Mouse (Mus musculus) MEL (cell line): ENCODE results near the gene Lamb3. TPM values are rescaled to one million over a fixed set of nuclear protein-coding genes. Genes with fewer than 3 reads are reported as not detected.

ENCODE experiments used
- DNase-seq: peaks from one replicate; pipeline ENCODE4 v3.0.0; 2011; ENCODE audit warnings: low read depth, low spot score
- H3K27ac ChIP-seq: 2 replicates; pipeline ENCODE4 v1.5.1; 2012; ENCODE audit warnings: low read depth, mild to moderate bottlenecking, control low read depth, low read length, moderate library complexity; ENCODE audit not compliant: control insufficient read depth
- H3K27me3 ChIP-seq, 2 experiments: fragments of 150-350 bp in 1 of 2; sonication (generic) in 1 of 2; 2 replicates each; pipeline ENCODE4 v1.6.1; 2012; ENCODE audit warnings: low read length in 2 of 2, mild to moderate bottlenecking in 2 of 2, improper control_type of control experiment in 1 of 2, moderate library complexity in 1 of 2; ENCODE audit not compliant: insufficient read depth in 2 of 2, control insufficient read depth in 1 of 2
- H3K36me3 ChIP-seq, 2 experiments: 2 replicates each; pipeline ENCODE4 v1.6.1; 2012 to 2014; ENCODE audit warnings: low read length in 2 of 2, improper control_type of control experiment in 1 of 2, inconsistent platforms in 1 of 2, mild to moderate bottlenecking in 1 of 2; ENCODE audit not compliant: insufficient read depth in 2 of 2, control insufficient read depth in 1 of 2
- H3K4me1 ChIP-seq, 2 experiments: fragments of 150-350 bp in 1 of 2; sonication (generic) in 1 of 2; 2 replicates each; pipeline ENCODE4 v1.6.1; 2012; ENCODE audit warnings: low read length in 2 of 2, improper control_type of control experiment in 1 of 2, mild to moderate bottlenecking in 1 of 2; ENCODE audit not compliant: insufficient read depth in 2 of 2, control insufficient read depth in 1 of 2
- H3K4me3 ChIP-seq, 2 experiments: fragments of 150-350 bp in 1 of 2; sonication (generic) in 1 of 2; 2 replicates each; pipeline ENCODE4 v1.5.1; 2012; ENCODE audit warnings: low read depth in 2 of 2, low read length in 2 of 2, mild to moderate bottlenecking in 2 of 2, moderate library complexity in 2 of 2, control low read depth in 1 of 2, improper control_type of control experiment in 1 of 2; ENCODE audit not compliant: control insufficient read depth in 1 of 2, insufficient read depth in 1 of 2
- H3K79me2 ChIP-seq: 2 replicates; pipeline ENCODE4 v1.6.1; 2012; ENCODE audit warnings: mild to moderate bottlenecking, low read length, moderate library complexity; ENCODE audit not compliant: control insufficient read depth, poor library complexity, insufficient read depth
- H3K9ac ChIP-seq: 2 replicates; pipeline ENCODE4 v1.6.1; 2012; ENCODE audit warnings: low read depth, mild to moderate bottlenecking, control low read depth, low read length, moderate library complexity; ENCODE audit not compliant: control insufficient read depth, poor library complexity, severe bottlenecking
- H3K9me3 ChIP-seq: fragments of 150-350 bp; sonication (generic); replicated peaks from 2 replicates; pipeline ENCODE4 v1.6.1; 2012; ENCODE audit warnings: mild to moderate bottlenecking, low read length, improper control_type of control experiment, moderate library complexity; ENCODE audit not compliant: insufficient read depth
- CHD1 ChIP-seq: IDR thresholded peaks from 2 replicates; pipeline ENCODE4 v1.6.1; 2012; ENCODE audit warnings: low read depth, mild to moderate bottlenecking, inconsistent platforms, low read length, improper control_type of control experiment
- GABPA ChIP-seq: IDR thresholded peaks from 2 replicates; pipeline ENCODE4 v1.6.1; 2012; ENCODE audit warnings: low read depth, mild to moderate bottlenecking, inconsistent platforms, low read length, improper control_type of control experiment, moderate library complexity
- GATA1 ChIP-seq: IDR thresholded peaks from 2 replicates; pipeline ENCODE4 v1.6.1; 2011; ENCODE audit warnings: low read depth, low read length, improper control_type of control experiment
- JUND ChIP-seq: IDR thresholded peaks from 2 replicates; pipeline ENCODE4 v1.6.1; 2011; ENCODE audit warnings: low read depth, mild to moderate bottlenecking, improper control_type of control experiment, low read length
- KAT2A ChIP-seq: conservative IDR thresholded peaks from 2 replicates; pipeline ENCODE4 v1.6.1; 2012; ENCODE audit warnings: low read depth, low read length, improper control_type of control experiment, inconsistent platforms
- MAFK ChIP-seq: IDR thresholded peaks from 2 replicates; pipeline ENCODE4 v1.6.1; 2011; ENCODE audit warnings: low read depth, mild to moderate bottlenecking, low read length, improper control_type of control experiment, borderline replicate concordance
- MEF2A ChIP-seq: IDR thresholded peaks from 2 replicates; pipeline ENCODE4 v1.6.1; 2014; ENCODE audit warnings: low read depth, mild to moderate bottlenecking, inconsistent platforms, low read length, improper control_type of control experiment; ENCODE audit not compliant: poor library complexity, insufficient replicate concordance, severe bottlenecking; ENCODE audit errors: extremely low read depth
- NELFE ChIP-seq: IDR thresholded peaks from 2 replicates; pipeline ENCODE4 v1.6.1; 2011; ENCODE audit warnings: low read depth, low read length, improper control_type of control experiment
- POLR2A ChIP-seq, 2 experiments: IDR thresholded peaks; 2 replicates each; pipeline ENCODE4 v1.6.1; 2011 to 2012; ENCODE audit warnings: low read length in 2 of 2, mild to moderate bottlenecking in 2 of 2, control low read depth in 1 of 2, improper control_type of control experiment in 1 of 2, low read depth in 1 of 2, moderate library complexity in 1 of 2; ENCODE audit not compliant: control insufficient read depth in 1 of 2, insufficient read depth in 1 of 2, poor library complexity in 1 of 2
- POLR2AphosphoS5 ChIP-seq: IDR thresholded peaks from 2 replicates; pipeline ENCODE4 v1.6.1; 2012; ENCODE audit warnings: low read depth, borderline replicate concordance, mild to moderate bottlenecking, inconsistent platforms, low read length, moderate library complexity, mixed read lengths
- SIN3A ChIP-seq: IDR thresholded peaks from 2 replicates; pipeline ENCODE4 v1.6.1; 2012; ENCODE audit warnings: low read length, improper control_type of control experiment, inconsistent platforms
- SMC3 ChIP-seq: IDR thresholded peaks from 2 replicates; pipeline ENCODE4 v1.6.1; 2011; ENCODE audit warnings: low read depth, low read length, improper control_type of control experiment
- TAL1 ChIP-seq: IDR thresholded peaks from 2 replicates; pipeline ENCODE4 v1.6.1; 2012; ENCODE audit warnings: mild to moderate bottlenecking, inconsistent platforms, low read length, moderate library complexity, mixed read lengths
- UBTF ChIP-seq: IDR thresholded peaks from 2 replicates; pipeline ENCODE4 v1.6.1; 2012; ENCODE audit warnings: low read depth, mild to moderate bottlenecking, inconsistent platforms, low read length, improper control_type of control experiment, moderate library complexity, borderline replicate concordance; ENCODE audit not compliant: insufficient read depth
- USF2 ChIP-seq, 2 experiments: IDR thresholded peaks; 2 replicates each; pipeline ENCODE4 v1.6.1; 2011 to 2012; ENCODE audit warnings: improper control_type of control experiment in 2 of 2, low read length in 2 of 2, borderline replicate concordance in 1 of 2, inconsistent platforms in 1 of 2, low read depth in 1 of 2, mild to moderate bottlenecking in 1 of 2; ENCODE audit not compliant: insufficient read depth in 1 of 2
- ZC3H11A ChIP-seq: IDR thresholded peaks from 2 replicates; pipeline ENCODE4 v1.6.1; 2012; ENCODE audit warnings: low read depth, mild to moderate bottlenecking, inconsistent platforms, low read length, improper control_type of control experiment
- ZKSCAN1 ChIP-seq: IDR thresholded peaks from 2 replicates; pipeline ENCODE4 v1.6.1; 2012; ENCODE audit warnings: low read depth, mild to moderate bottlenecking, inconsistent platforms, low read length, improper control_type of control experiment, moderate library complexity
- ZNF384 ChIP-seq: IDR thresholded peaks from 2 replicates; pipeline ENCODE4 v1.6.1; 2012; ENCODE audit warnings: low read depth, mild to moderate bottlenecking, inconsistent platforms, low read length, improper control_type of control experiment
- polyA plus RNA-seq, 2 experiments: library from polyadenylated mRNA; stranded (reverse) in 1 of 2; unstranded in 1 of 2; fragments of >175 nt in 1 of 2; fragments of >200 nt in 1 of 2; gene quantifications; 2 replicates each; pipeline versions ENCODE4 v1.2.1 to v1.2.4; 2012; ENCODE audit warnings: low replicate concordance in 2 of 2, low read depth in 1 of 2; ENCODE audit not compliant: insufficient read length in 2 of 2, insufficient read depth in 1 of 2, missing spikeins in 1 of 2
- total RNA-seq: library from RNA; depleted of rRNA; stranded (reverse); fragments of 300-350 nt; gene quantifications from 2 replicates; pipeline ENCODE4 v1.2.3, GENCODE M21; 2012

Gene Lamb3
- total and polyA plus RNA-seq, 3 experiments, result 0.03 to 0.35 TPM; not detected in 1

- Histone ChIP-seq H3K27me3 (no peaks in the 10 kb centered on the region), H3K9ac (no peak overlapping the region), H3K27ac (no peak overlapping the region), H3K4me3 (no peak overlapping the region), H3K36me3 (no peaks in the 10 kb centered on the region), H3K9me3 (no peaks in the 10 kb centered on the region), H3K79me2 (no peaks in the 10 kb centered on the region), H3K4me1 (no peaks in the 10 kb centered on the region)
- TF ChIP-seq GATA1, result no peak
- no peak for TF ChIP-seq SIN3A
- DNase-seq, result no peak
Observed at GRCm38 (mm10) chr1:193332018-193332417, 124.5 kb downstream of the Lamb3 start.

GRCm38 (mm10) chr1:193332671-193333070, 125.2 kb downstream of the Lamb3 start:
- no peaks in the 10 kb centered on the region for H3K4me1 ChIP-seq
- H3K36me3 ChIP-seq, result no peaks in the 10 kb centered on the region
- no peak overlapping the region for H3K9ac ChIP-seq
- H3K4me3 ChIP-seq, result no peak overlapping the region
- no peaks in the 10 kb centered on the region for H3K27me3 ChIP-seq
- no peaks in the 10 kb centered on the region for H3K9me3 ChIP-seq
- no peak overlapping the region for H3K27ac ChIP-seq
- TF ChIP-seq MEF2A (no peak), JUND (no peak), SIN3A (no peak), ZKSCAN1 (no peak), UBTF (no peak), POLR2A (IDR thresholded peaks at IDR 0.05; ENCODE audit: control insufficient read depth in 1 of 2, insufficient read depth in 1 of 2, low read depth in 1 of 2, low read length in 2 of 2, poor library complexity in 1 of 2) (no peak), MAFK (no peak), TAL1 (no peak), USF2 (IDR thresholded peaks at IDR 0.05; ENCODE audit: borderline replicate concordance in 1 of 2, insufficient read depth in 1 of 2, low read depth in 1 of 2, low read length in 2 of 2) (no peak), SMC3 (no peak)
- TF ChIP-seq, all 39 proteins: peak for 0
- DNase-seq, result no peak
- H3K79me2 ChIP-seq, result no peaks in the 10 kb centered on the region

GRCm38 (mm10) chr1:193333776-193334175, 126.3 kb downstream of the Lamb3 start:
- H3K9ac ChIP-seq, result no peak overlapping the region
- DNase-seq, result no peak
- no peaks in the 10 kb centered on the region for H3K79me2 ChIP-seq
- H3K9me3 ChIP-seq, result no peaks in the 10 kb centered on the region
- no peaks in the 10 kb centered on the region for H3K4me1 ChIP-seq
- no peaks in the 10 kb centered on the region for H3K36me3 ChIP-seq
- H3K27ac ChIP-seq, result no peak overlapping the region
- no peak for TF ChIP-seq POLR2AphosphoS5
- TF ChIP-seq ZC3H11A, result no peak
- no peak for TF ChIP-seq NELFE
- no peak for TF ChIP-seq CHD1
- no peak for TF ChIP-seq KAT2A
- TF ChIP-seq JUND, result no peak
- no peak for TF ChIP-seq ZKSCAN1
- no peak for TF ChIP-seq ZNF384
- no peak for TF ChIP-seq GABPA
- TF ChIP-seq MAFK, result no peak
- H3K4me3 ChIP-seq, result no peak overlapping the region
- H3K27me3 ChIP-seq, result no peaks in the 10 kb centered on the region
